Mouse (Mus musculus): ENCODE data around the gene Tyms.

Tyms gene

DNA sequence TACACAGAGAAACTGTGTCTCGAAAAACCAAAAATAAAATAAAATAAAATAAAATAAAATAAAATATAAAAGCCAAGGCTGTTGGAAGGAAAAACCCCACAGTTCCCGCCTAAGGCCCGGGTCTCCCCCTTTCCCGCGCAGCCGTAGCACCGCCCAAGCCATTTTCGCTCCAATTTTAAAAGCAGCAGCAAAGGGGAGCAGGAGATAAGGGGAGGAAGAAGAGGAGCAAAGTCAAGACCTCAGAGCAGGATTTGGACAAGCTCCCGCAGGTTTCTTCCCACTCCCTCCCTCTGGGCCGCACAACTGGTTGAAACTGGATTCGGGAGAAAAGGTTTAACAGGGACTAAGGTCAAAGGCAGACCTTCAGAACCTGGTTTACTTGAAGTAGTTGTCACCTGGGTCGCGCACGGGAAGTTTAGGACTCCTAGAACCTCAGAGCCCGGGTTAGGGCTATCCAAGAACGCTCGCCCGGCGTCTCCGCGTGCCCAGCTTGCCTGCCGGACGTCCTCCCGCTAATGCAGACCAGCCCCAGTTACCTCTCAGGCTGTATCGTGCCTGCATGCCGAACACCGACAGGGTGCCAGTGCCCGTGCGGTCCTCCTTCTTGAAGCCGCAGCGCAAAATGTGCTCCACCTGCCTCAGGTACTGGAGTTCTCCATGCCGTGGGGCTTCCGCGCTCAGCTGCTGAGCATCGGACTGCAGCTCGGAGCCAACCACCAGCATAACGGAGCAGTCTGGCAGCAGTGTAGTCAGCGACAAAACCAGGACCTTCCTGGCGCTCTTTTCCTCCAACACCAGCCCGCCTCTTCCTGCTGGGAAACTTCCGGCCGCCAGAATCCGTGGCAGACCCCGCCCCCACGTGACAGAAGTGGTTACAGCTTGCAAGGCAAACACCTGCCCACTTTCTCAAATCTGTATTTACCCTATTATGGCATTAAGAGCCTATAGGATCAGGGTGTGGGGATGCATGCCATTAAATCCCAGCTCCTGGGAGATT is at the start of gene Tyms:
TSS of gene Tyms (minus strand) at position 793 of the 997 bp plus-strand sequence.
- peak; percentile 49 to 54 for DNase-seq

DNA sequence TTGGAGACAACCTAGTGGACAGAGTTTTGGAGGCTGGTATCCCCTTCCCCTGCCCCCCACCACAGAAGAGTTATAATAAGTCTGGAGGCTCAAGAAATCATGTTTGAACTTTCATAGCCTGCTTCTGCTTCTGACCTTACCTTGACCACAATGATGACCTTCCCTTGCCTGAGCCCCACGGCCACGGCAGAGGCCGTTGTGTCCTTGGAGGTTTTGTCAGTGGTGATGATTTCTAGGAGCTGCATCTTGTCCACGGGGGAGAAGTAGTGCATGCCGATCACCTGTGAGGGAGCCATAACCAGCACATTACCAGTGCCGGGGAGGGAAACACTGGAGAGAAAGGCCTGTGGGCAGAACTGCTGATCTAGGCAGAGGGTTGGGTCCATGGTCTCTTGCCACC is 49.1 kb upstream of the Tyms start:
- DNase-seq: no peak

DNA sequence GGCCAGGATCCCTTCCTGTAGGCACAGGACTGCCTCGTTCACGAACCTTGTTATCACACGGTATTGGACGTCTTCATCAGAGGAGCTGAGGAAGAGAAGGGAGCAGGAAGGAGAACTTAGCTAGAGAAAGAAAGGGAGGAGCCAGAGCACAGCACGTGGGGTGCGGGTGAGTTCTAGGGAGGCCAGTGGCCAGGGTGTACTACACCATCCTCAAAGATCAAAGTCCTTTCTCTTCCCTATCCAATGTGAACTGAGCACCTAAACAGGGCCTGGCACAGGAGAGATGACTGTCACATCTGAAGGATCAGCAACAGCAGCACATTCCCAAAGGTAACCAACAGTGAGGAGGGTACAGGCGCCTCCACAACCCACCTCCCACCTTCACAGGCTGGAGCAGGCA is 46.7 kb upstream of the Tyms start:
- DNase-seq: no peak

DNA sequence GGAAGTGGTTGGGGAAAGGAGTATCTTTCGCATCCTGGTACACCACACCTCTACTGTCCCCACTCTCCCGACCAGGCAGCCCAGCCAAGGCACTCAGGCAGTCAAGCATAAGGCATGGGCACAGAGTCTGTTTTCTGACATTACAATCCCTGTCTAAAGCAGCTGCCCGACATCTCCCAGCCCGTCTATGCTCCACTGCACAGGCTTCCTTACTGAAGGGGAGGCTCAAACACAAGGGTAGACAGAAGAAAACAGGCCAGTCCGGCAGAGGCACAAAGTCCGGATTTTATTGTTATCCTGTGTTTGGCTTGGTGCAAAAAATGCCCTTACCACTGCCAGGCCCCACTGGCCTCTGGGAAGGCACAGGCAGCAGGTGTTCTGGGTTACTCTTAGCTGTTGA is 45.7 kb upstream of the Tyms start:
- no peak for DNase-seq

DNA sequence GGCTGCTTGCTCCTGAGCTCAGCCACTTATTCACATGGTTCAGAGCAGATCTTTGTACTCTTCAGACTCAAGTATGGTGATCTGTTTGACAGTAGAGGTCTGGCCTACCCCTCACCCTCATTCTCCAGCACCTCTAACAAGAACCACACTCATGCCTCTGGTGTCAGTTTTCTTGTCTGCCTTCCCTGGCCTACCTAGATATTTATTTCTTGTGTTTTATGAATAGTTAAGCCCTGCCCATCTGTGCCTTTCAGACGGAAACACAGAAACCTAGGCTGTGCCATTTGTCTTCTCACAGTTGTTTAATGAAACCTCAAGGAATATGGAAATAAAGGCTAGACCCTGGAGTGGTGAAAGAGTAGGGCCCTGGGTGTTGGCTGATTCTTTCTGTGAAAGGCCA is 44.6 kb upstream of the Tyms start:
- DNase-seq: no peak

DNA sequence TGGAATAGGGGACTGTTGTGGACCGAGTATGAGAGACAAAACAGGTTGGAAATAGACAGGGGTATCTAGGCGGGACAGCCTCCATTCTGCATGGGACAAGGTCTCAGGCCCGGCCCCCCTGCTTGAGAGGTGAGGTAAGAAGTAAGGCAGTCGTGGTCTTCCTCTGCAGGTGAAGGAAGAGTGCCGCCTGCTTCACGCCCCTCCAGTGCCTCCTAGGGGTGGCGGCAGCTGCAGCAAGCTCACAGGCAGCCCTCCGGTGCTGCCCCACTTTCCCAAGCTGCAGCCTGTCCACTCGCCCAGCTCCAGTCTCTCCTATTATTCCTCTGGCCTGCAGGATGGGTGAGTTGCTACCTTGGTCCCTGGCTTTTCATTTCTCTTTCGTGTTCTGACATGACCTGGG is 42.3 kb upstream of the Tyms start:
- no peak for DNase-seq

DNA sequence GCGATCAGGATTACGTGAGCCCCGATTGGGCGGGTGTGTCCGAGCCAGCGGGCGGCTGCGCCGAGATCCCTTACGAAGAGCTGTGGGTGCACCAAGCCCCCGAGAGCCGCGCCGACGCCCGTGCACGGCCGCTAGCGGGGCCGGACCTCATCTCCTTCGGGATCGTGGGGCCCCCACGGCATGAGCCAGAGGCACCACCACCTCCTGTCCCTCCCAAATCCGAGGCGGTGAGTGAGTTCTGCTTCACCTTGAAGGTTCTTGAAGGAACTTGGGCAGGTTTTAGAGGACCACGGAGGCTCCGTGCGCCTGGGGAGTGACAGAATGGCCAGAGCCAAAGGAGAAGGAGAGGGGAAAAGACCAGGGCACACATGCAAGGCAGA is 41.3 kb upstream of the Tyms start:
- no peak for DNase-seq

DNA sequence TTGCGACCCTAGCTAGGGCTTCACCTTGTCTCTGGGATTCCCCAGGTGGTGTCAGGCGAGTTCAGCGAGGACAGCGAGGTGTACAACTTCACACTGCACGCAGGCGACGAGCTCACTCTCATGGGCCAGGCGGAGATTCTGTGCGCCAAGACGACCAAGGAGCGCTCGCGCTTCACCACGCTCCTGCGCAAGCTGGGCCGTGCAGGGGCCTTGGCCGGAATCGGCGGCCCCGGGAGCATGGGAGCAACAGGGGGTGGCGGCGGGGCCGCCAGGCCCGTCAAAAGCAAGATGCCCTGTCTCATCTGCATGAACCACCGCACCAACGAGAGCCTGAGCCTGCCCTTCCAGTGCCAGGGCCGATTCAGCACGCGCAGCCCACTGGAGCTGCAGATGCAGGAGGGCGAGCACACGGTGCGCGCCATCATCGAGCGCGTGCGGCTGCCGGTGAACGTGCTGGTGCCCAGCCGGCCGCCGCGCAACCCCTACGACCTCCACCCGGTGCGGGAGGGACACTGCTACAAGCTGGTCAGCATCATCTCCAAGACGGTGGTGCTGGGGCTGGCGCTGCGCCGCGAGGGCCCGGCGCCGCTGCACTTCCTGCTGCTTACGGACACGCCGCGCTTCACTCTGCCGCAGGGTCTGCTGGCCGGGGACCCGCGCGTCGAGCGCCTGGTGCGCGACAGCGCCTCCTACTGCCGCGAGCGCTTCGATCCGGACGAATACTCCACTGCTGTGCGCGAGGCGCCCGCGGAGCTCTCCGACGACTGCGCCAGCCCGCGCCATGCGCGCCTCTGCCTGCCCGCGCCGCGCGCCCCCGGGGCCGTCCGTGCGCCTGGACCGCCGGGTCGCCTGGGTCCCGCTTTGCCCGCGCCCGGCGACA is 40.7 kb upstream of the Tyms start:
- DNase-seq: peak; percentile 31 to 54

DNA sequence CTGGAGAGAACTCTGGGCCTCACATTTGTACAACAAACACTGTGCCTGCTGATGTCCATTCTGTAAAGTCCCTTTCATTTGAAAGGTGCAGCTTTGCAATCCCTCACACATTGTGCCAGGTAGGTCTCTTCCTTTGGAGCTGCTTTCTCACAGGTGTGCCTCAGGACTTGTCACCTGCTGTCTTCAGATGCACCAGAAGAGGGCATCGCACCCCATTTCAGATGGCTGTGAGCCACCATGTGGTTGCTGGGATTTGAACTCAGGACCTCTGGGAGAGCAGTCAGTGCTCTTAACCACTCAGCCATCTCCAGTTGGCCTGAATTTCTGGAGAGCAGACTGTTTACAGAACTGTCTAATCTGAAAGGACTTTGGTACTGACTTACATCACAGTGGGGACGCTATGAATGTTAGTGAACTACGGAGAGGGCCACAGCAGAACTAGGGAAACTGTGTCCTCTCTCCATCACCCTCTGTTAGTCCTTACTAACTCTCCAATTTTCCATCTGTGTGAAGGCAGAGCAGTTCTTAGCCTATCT is 39.2 kb upstream of the Tyms start:
- DNase-seq: no peak

DNA sequence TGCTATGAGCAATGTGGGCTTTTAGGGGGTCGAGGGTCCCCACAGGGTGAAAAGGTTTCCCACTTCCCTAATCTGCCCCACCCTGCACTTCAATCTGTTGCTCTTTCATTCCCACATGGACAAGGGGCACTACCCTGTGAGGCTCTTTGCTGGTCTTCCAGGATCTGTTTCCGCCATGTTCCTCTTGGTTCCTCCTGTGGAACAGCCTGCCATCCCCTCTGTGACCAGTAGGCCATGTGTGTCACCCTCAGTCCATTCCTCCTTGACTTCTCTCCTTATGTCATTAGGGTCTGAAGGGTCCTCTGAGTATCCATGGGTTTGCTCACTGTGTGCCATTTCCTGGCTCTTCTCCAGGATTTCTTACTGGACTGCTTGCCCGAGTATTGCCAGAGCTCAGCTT is 38.4 kb upstream of the Tyms start:
- no peak for DNase-seq

DNA sequence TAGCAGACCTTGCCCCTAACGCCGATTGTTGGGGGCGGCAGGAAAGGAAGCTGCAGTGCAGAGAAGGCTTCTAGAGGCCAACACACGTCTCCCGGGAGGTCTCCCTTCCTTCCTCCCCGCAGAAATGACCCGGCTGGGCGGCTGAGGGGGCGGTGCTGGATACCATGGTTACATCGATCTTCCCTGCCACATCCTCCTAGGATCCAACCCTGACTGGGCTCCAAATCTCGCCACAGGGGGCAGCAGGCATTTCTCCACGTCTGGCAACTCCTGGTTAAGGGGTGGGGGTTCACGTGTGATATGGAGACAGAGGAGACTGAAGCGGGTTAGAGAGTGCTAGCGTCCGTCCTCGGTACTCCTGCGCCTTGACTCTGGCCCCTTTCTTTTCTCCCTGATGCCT is 37.7 kb upstream of the Tyms start:
- peak in 1 of 2 experiments; percentile 16 for DNase-seq

DNA sequence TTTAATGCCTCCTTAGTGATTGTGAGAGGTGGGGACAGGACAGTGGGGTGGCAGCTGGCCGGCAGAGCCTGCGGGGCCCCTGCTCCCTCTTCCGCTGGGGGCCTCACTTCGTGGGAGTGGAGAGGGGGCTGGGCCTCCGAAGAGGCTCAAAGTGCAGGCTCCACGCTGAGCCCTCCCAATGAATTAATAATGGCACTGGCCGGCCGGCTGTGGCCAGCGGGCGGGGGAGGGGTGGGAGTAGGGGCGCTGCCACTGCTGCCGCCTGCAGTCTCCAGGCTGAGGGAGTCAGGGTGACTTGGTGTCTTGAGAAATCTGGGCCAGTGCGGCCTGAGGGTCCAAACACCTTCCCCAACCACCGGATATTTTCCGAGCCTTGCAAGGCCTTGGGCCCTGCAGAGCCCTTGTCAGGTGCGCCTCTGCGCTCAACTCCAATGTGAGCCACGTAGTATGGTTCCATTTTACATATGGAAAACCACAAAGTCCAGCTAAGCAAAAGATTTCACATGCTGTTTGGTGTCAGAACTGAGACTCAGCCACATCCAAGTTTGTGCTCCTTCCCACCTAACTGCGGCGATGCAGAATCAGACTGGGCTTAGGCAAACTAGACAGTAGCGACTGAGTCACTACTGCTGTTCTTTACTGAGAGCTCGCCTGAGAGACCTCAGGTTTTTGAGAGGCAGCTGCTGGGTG is 37.1 kb upstream of the Tyms start:
- DNase-seq: no peak

DNA sequence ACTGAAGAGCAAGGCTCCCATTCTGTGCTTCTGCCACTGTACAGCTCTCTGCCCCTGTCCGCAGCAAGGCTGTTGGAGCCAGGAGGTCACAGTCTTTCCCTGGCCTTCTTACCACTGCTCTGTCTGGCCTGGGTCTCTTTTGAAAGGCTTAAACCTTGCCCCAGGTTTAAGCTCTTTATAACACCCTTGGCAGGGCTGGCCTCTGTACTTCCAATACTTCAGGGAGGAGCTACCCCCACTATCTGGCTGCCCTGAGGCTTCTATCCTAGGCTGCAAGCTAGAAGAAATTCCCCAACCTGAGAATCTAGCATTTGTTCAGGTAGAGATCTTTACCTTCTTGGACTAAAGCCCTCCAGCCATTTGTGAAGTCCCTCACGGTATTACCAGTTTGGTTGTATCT is 36.5 kb upstream of the Tyms start:
- DNase-seq: no peak

DNA sequence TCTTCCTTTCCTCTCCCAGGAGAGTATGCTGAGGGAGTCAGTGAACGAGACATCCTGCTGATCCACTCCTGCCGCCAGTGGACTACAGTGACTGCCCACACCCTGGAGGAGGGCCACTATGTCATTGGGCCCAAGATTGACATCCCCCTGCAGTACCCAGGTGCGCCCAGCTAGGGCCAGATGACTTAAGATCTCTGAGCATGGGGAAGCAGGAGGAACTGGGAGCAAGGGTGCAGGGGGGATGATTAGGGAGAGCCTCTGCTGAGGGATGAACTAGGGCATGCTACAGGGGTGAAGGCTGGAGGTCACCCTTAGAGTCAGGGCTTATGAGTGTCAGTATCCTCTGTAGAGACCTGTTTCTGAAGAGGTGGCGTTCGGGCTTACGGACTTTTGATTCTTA is 34.8 kb upstream of the Tyms start:
- no peak for DNase-seq

DNA sequence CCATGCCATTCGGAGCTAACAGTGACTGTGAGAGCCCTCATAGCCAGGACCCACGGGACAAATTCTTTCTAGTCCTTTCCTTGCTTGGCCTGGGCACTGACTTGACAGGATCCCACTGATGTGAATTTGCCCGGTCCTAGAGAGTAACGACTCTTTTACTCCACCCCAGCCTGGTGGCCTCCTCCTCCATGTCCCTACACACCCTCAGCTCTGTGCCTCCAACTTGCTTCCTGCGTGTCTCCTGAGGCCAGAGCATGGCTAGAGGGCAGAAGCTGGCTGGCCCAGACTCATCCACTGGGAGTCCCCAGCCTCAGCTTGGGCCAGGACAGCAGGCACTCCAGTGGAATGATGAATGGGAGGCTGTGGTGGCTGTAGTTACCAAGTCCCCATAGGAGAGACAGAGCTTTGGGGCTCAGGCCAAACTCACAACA is 34.2 kb upstream of the Tyms start:
- no peak for DNase-seq

DNA sequence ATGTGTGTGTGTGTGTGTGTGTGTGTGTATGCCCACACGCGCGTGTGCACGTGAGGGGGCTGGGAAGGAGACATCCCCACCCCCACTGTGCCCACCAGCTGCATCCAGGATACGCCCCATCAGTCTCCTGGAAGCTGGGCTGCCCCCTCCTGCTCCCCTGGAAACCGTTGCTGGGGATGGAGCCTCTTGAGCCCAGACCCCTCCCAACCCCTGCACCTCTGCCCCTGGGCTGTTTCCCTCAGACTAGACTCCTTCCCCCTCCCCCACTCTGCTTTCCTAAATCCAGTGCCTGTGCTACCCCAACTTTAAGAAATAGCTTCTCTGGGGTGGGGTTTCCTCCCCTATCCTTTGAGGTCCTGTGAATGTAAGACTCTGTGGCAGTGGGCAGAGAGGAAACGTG is 33.8 kb upstream of the Tyms start:
- no peak for DNase-seq

DNA sequence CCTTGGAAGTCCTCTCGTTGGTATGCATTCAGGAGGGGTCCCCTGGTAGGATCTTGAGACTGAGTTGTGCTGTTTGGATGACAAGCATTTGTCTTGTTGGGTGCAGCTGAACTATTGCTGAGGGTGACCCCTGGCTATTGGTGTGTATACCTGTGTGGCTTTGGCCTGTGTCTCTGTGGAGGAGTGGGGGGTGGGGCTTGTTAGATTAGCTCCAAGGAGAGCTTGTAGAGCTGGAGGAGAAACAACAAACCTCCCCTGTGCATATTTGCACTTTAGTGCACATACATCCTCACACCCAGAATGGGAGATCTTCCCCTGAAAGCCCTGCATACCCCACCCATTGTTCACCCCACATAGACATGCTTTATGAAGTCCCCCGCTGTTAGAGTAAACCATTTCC is 33.3 kb upstream of the Tyms start:
- no peak for DNase-seq

DNA sequence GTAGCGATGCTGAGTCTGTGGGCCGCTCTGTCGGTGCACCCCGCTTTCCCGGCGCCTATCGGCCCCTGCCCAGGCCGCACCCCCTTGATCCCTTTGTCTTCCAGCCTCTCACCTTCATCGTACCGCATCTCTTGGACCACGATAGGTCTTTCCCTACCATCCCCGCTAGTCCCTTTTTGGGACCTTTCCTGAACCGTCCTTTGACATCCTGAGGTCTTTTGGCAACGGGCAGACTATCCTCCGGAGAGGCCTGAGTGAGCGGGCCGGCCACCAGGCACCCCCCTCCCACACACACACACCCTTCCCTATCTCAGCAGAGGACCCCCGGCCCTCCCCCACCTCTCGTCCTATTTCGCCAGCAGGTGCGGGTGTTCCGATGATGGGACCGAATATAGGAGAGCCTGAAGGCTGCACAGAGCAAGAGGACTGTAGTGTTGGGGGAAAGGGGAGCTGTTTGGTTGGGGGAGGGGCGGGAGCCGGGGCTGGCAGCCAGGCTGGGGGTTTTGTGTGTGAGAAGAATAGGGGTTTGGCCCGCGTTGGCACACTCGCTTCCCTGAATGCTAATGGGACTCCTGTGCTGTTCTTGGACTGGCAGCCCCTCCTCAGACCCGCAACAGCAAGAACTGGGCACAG is 32.4 kb upstream of the Tyms start, which contains the start of gene 3110082J24Rik:
TSS of gene 3110082J24Rik (minus strand) at position 419 of the 633 bp plus-strand sequence.
- DNase-seq: peak in 1 of 2 experiments; percentile 21

DNA sequence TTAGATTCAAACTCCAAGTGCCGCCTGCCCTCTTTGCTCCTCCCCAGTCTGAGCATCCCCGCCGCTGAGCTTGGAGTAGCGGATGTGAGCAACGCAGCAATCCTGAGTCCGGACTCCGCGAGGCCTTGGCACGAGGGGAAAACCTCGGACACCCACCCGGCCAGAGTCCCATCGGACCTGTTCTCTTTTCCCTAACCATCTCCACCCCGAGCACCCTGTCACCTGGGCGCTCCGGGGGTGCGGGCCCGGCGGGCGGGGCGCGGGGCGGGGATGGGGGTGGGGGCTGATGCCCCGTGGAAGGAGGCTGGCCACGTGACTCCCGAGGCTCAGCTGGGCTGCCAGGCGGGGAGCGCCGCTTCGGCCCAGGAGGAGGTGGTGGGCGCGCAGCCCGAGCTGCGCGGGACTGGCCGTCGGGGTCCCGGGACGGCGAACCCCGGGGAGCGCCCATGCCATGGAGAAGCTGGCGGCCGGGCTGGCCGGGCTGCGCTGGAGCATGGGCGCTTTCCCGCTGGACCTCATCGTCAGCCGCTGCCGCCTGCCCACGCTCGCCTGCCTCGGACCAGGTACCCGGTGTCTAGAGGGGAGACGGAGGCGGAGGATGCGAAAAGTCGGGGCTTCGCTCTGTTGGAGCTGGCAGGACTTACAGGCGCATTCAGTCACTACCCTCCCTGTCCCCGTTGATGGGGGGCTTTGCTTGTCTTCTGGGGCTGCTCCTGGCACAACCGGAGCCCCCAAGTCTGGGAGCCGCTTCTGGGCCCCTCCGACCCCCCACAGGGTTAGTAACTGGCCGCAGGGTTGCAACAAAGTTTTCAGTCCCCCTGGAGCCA is 31.6 kb upstream of the Tyms start, which contains the start of gene Garem2:
TSS of gene Garem2 (plus strand) at position 321 of the 827 bp plus-strand sequence.
- DNase-seq: no peak

DNA sequence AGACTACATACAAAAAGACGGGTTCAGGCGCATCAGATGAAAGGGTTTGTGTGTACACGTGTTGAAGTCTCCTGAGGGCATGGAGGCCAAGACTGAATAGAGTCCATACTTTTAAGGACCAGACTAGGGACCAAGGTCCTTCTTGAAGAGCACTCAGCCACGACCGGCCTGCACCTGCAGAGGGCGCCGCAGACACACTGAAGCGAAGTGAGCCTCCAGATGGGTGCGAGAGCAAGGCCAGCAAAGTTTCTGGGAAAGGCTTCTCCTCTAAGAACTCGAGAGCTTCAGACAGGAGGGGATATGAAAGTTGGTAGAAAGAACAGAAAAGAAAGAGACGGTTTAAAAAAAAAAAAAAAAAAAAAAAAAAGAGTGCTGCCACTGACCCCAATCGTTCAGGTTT is 30.9 kb upstream of the Tyms start:
- peak; percentile 40 to 51 for DNase-seq

DNA sequence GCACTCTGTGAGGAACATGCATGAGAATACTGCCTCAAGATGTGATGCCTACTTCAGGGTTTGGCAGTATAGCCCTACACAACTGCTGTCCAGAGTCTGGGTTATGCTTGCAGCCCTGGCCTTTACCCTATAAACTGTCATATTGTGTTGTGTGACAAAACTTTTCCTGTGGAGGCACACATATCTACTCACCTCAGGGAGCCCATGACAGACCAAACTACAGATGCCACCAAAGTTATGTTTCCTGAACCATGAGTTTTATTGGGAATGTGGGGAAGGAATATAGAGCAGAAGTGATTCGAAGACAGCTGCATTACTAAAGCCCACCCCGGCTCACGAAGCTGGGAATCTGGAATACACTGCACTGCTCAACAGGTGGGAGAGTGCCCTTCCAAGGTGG is 29.9 kb upstream of the Tyms start:
- no peak for DNase-seq

Measured in cerebellum, postnatal 36 days (tissue).